Mouse (Mus musculus) limb, embryonic 11.5 days (tissue): ENCODE measurements around the gene Hpcal1. TPM values are rescaled to one million over a fixed set of nuclear protein-coding genes. Genes with fewer than 3 reads are reported as not detected.
A peak's percentile ranks its signal among the peaks of the same experiment; 100 is the strongest.
"Not testable (repeated sequence)": the region's sequence is repeated elsewhere in the genome, so short reads cannot be mapped to it uniquely, and the experiment has no call there.

ENCODE experiments used
- ATAC-seq: fragments of 200-750 bp; cut with Nextera tagmentation; 2 replicates; pipeline ENCODE4 v1.8.0; 2017; ENCODE audit warnings: low read depth; ENCODE audit not compliant: insufficient number of reproducible peaks, low FRiP score, low TSS enrichment
- DNase-seq: peaks from one replicate; pipeline ENCODE4 v3.0.0-alpha.2; 2015; ENCODE audit warnings: low spot score
- H3K27ac ChIP-seq: fragments of 300-500 bp; sonication (generic); replicated peaks from 2 replicates; pipeline ENCODE4 v1.5.1; 2014; ENCODE audit warnings: low read depth, mild to moderate bottlenecking, low read length
- H3K27me3 ChIP-seq: fragments of 300-500 bp; sonication (generic); 2 replicates; pipeline ENCODE4 v1.6.1; 2014; ENCODE audit warnings: mild to moderate bottlenecking, low read length, mixed read lengths; ENCODE audit not compliant: control insufficient read depth, insufficient read depth
- H3K36me3 ChIP-seq: fragments of 300-500 bp; sonication (generic); 2 replicates; pipeline ENCODE4 v1.6.1; 2014; ENCODE audit warnings: mild to moderate bottlenecking, low read length, moderate library complexity, mixed read lengths; ENCODE audit not compliant: control insufficient read depth, insufficient read depth
- H3K4me1 ChIP-seq: fragments of 300-500 bp; sonication (generic); 2 replicates; pipeline ENCODE4 v1.6.1; 2014; ENCODE audit warnings: low read length, mixed read lengths; ENCODE audit not compliant: control insufficient read depth, insufficient read depth
- H3K4me2 ChIP-seq: fragments of 300-500 bp; sonication (generic); 2 replicates; pipeline ENCODE4 v1.6.1; 2014; ENCODE audit warnings: low read depth, mild to moderate bottlenecking, moderate library complexity; ENCODE audit not compliant: severe bottlenecking
- H3K4me3 ChIP-seq: fragments of 300-500 bp; sonication (generic); 2 replicates; pipeline ENCODE4 v1.5.1; 2014; ENCODE audit warnings: low read depth, low read length
- H3K9ac ChIP-seq: fragments of 300-500 bp; sonication (generic); 2 replicates; pipeline ENCODE4 v1.6.1; 2014; ENCODE audit warnings: mild to moderate bottlenecking, low read length
- H3K9me3 ChIP-seq: fragments of 300-500 bp; sonication (generic); 2 replicates; pipeline ENCODE4 v1.6.1; 2016; ENCODE audit warnings: low read length; ENCODE audit not compliant: control insufficient read depth
- WGBS: fragments of 180-500 bp; shearing (Covaris S2); extraction: QIAGEN DNeasy Blood & Tissue Kit; methylation state at CpG from one replicate; pipeline ENCODE4 v1.1.7; 2014; 5-methylcytosine and 5-hydroxymethylcytosine counted together
- polyA plus RNA-seq: library from polyadenylated mRNA; unstranded; fragments of >200 nt; fragmentation: Nextera tagmentation; extraction: Ambion mirVana; gene quantifications from 2 replicates; pipeline ENCODE4 v1.2.1, GENCODE M21; 2014

Hpcal1 gene
- polyA plus RNA-seq, 1 experiment from 2014 or later = 31.1 TPM

GRCm38 (mm10) chr12:17778320-17778719 lies 87.7 kb downstream of the Hpcal1 start:
- Histone ChIP-seq H3K4me2 (no peak overlapping the region), H3K4me1 (no peaks in the 10 kb centered on the region)

GRCm38 (mm10) chr12:17779093-17779492 lies 88.4 kb downstream of the Hpcal1 start:
- H3K9me3 ChIP-seq = no peaks in the 10 kb centered on the region
- no peak overlapping the region for H3K4me3 ChIP-seq
- H3K4me2 ChIP-seq = no peak overlapping the region
- H3K27me3 ChIP-seq = no peaks in the 10 kb centered on the region
- 36% methylated on average over 3 of the region's 3 CpGs for WGBS
- H3K9ac ChIP-seq = no peak overlapping the region
- H3K36me3 ChIP-seq = no peaks in the 10 kb centered on the region
- no peaks in the 10 kb centered on the region for H3K4me1 ChIP-seq
- H3K27ac ChIP-seq = no peak overlapping the region
- DNase-seq = no peak
- ATAC-seq = no peak

More at GRCm38 (mm10) chr12:17778320-17778719, 87.7 kb downstream of the Hpcal1 start:
- H3K27ac ChIP-seq = no peak overlapping the region
- no peak overlapping the region for H3K4me3 ChIP-seq
- no peaks in the 10 kb centered on the region for H3K9me3 ChIP-seq
- H3K36me3 ChIP-seq = no peaks in the 10 kb centered on the region
- DNase-seq = peak; percentile 61
- ATAC-seq = no peak
- no peak overlapping the region for H3K9ac ChIP-seq
- WGBS = 27% methylated on average over 3 of the region's 3 CpGs
- no peaks in the 10 kb centered on the region for H3K27me3 ChIP-seq

GRCm38 (mm10) chr12:17789486-17789885 lies 98.8 kb downstream of the Hpcal1 start:
- Histone ChIP-seq H3K4me2 (no peak overlapping the region), H3K36me3 (no peaks in the 10 kb centered on the region), H3K4me3 (no peak overlapping the region), H3K9me3 (no peaks in the 10 kb centered on the region; the same call in 1 of the 2 replicates), H3K4me1 (no peaks in the 10 kb centered on the region), H3K9ac (no peak overlapping the region), H3K27me3 (no peaks in the 10 kb centered on the region), H3K27ac (no peak overlapping the region)
- WGBS = 59% methylated on average over 3 of the region's 3 CpGs
- ATAC-seq = no peak
- DNase-seq = no peak

DNA sequence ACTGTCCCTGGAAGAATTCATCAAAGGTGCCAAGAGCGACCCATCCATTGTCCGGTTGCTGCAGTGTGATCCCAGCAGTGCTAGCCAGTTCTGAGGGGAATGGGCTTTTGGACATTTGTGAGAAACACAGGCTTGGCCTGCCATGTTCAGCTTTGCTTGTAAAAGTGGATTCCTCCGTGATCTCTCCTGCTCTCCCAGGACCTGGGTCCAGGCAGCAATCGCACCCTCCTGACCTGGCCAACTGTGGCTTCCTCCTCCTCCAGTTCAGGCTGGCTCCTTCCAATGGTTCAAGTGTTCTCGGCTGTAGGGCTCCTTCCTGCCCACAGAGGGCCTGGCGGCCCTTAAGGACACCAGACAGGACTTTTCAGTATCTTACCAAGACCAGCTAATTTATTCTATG lies 100.5 kb downstream of the Hpcal1 start:
- Histone ChIP-seq H3K27me3 (no peaks in the 10 kb centered on the region), H3K36me3 (no peaks in the 10 kb centered on the region), H3K4me1 (no peaks in the 10 kb centered on the region), H3K9me3 (no peaks in the 10 kb centered on the region; the same call in 1 of the 2 replicates), H3K4me2 (no peak overlapping the region), H3K4me3 (no peak overlapping the region), H3K9ac (no peak overlapping the region), H3K27ac (no peak overlapping the region)
- WGBS = 83% methylated on average over 6 of the region's 6 CpGs
- ATAC-seq (no peak), DNase-seq (no peak)

- no peaks in the 10 kb centered on the region for H3K4me1 ChIP-seq
- H3K4me3 ChIP-seq = no peak overlapping the region
- no peak overlapping the region for H3K9ac ChIP-seq
- no peaks in the 10 kb centered on the region; the same call in 1 of the 2 replicates for H3K9me3 ChIP-seq
- no peak overlapping the region for H3K4me2 ChIP-seq
- no peaks in the 10 kb centered on the region for H3K36me3 ChIP-seq
- DNase-seq = no peak
- H3K27me3 ChIP-seq = no peaks in the 10 kb centered on the region
- H3K27ac ChIP-seq = no peak overlapping the region
- ATAC-seq = no peak
- WGBS = 86% methylated on average over 1 of the region's 1 CpGs
Measured at GRCm38 (mm10) chr12:17792756-17793155, 102.1 kb downstream of the Hpcal1 start.

GRCm38 (mm10) chr12:17795660-17796278 lies 105.1 kb downstream of the Hpcal1 start:
- WGBS = 68% methylated on average over 3 of the region's 3 CpGs
- Histone ChIP-seq H3K9ac (no peak overlapping the region), H3K4me1 (no peaks in the 10 kb centered on the region), H3K27ac (no peak overlapping the region), H3K4me3 (no peak overlapping the region), H3K36me3 (no peaks in the 10 kb centered on the region), H3K4me2 (no peak overlapping the region), H3K9me3 (no peaks in the 10 kb centered on the region; the same call in 1 of the 2 replicates), H3K27me3 (no peaks in the 10 kb centered on the region)
- ATAC-seq = no peak
- DNase-seq = peak; percentile 74

- not testable (repeated sequence) for ATAC-seq, H3K4me3 ChIP-seq, H3K27ac ChIP-seq, H3K9ac ChIP-seq, H3K9me3 ChIP-seq, H3K27me3 ChIP-seq, H3K4me1 ChIP-seq, H3K36me3 ChIP-seq, DNase-seq, H3K4me2 ChIP-seq
- WGBS = 90% methylated on average over 11 of the region's 11 CpGs
Measured at GRCm38 (mm10) chr12:17798261-17798660, 107.6 kb downstream of the Hpcal1 start.

- ATAC-seq (no peak), DNase-seq (peak; percentile 77)
- H3K4me3 ChIP-seq = no peak overlapping the region
- no peak overlapping the region for H3K4me2 ChIP-seq
- H3K9me3 ChIP-seq = no peaks in the 10 kb centered on the region
- H3K27ac ChIP-seq = no peak overlapping the region
- no peak overlapping the region for H3K9ac ChIP-seq
- no peaks in the 10 kb centered on the region for H3K27me3 ChIP-seq
- H3K36me3 ChIP-seq = no peaks in the 10 kb centered on the region
- no peaks in the 10 kb centered on the region for H3K4me1 ChIP-seq
- 46% methylated on average over 2 of the region's 2 CpGs for WGBS
Measured at GRCm38 (mm10) chr12:17808542-17808941, 117.9 kb downstream of the Hpcal1 start.

DNA sequence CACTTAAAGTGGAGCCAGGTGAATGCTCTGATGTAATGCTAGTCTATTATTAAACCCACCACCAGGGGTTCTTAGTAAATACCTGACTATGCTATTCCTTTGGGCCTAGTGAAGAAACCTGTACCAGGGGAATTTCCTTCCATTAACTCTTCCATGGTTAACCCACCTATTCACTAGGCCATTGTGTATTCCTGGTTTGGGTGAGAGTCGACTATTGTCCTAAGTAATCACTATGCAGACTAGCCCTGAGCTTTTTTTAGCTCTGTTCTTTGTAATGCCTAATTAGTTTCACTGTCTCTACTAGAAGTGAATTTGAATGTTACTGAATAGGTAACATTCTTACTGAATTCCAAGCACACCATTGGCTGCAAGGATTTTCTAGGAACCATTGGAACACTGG lies 144.6 kb downstream of the Hpcal1 start:
- not testable (repeated sequence) for H3K27me3 ChIP-seq, H3K9ac ChIP-seq, H3K4me1 ChIP-seq, H3K9me3 ChIP-seq, H3K4me2 ChIP-seq, H3K27ac ChIP-seq, H3K4me3 ChIP-seq, H3K36me3 ChIP-seq, ATAC-seq, DNase-seq
- 89% methylated on average over 1 of the region's 1 CpGs for WGBS
